Mouse (Mus musculus) hindbrain, postnatal 0 days (tissue): ENCODE data around the gene Psg19. TPM values are rescaled to one million over a fixed set of nuclear protein-coding genes. Genes with fewer than 3 reads are reported as not detected.

Source experiments
- ATAC-seq: fragments of 200-750 bp; cut with Nextera tagmentation; 2 replicates; pipeline ENCODE4 v1.8.0; 2017; ENCODE audit warnings: mild to moderate bottlenecking, moderate TSS enrichment, moderate library complexity
- DNase-seq: peaks from one replicate; pipeline ENCODE4 v3.0.0-alpha.2; 2015; ENCODE audit warnings: low spot score
- H3K27ac ChIP-seq: fragments of 300-500 bp; sonication (generic); 2 replicates; pipeline ENCODE4 v1.5.1; 2014; ENCODE audit warnings: mild to moderate bottlenecking
- H3K27me3 ChIP-seq: fragments of 300-500 bp; sonication (generic); 2 replicates; pipeline ENCODE4 v1.6.1; 2014; ENCODE audit warnings: low read length, mixed read lengths; ENCODE audit not compliant: insufficient read depth
- H3K36me3 ChIP-seq: fragments of 300-500 bp; sonication (generic); 2 replicates; pipeline ENCODE4 v1.6.1; 2014; ENCODE audit warnings: low read length, mixed read lengths; ENCODE audit not compliant: insufficient read depth
- H3K4me1 ChIP-seq: fragments of 300-500 bp; sonication (generic); 2 replicates; pipeline ENCODE4 v1.6.1; 2014; ENCODE audit warnings: antibody characterized with exemption, low read length, mixed read lengths; ENCODE audit not compliant: insufficient read depth
- H3K4me2 ChIP-seq: fragments of 300-500 bp; sonication (generic); 2 replicates; pipeline ENCODE4 v1.6.1; 2014; ENCODE audit warnings: low read depth, mild to moderate bottlenecking, low read length, moderate library complexity, mixed read lengths
- H3K4me3 ChIP-seq: fragments of 300-500 bp; sonication (generic); 2 replicates; pipeline ENCODE4 v1.5.1; 2014; ENCODE audit warnings: low read length
- H3K9ac ChIP-seq: fragments of 300-500 bp; sonication (generic); replicated peaks from 2 replicates; pipeline ENCODE4 v1.6.1; 2014; ENCODE audit warnings: mild to moderate bottlenecking, low read length, moderate library complexity, mixed read lengths
- H3K9me3 ChIP-seq: fragments of 300-500 bp; sonication (generic); 2 replicates; pipeline ENCODE4 v1.6.1; 2016; ENCODE audit warnings: low read length, mixed read lengths
- CTCF ChIP-seq: IDR thresholded peaks from 2 replicates; pipeline ENCODE4 v1.5.1; 2016; ENCODE audit warnings: antibody characterized with exemption, control low read depth, low read depth
- WGBS: fragments of 180-500 bp; shearing (Covaris S2); extraction: QIAGEN DNeasy Blood & Tissue Kit; methylation state at CpG from one replicate; pipeline ENCODE4 v1.1.7; 2014; 5-methylcytosine and 5-hydroxymethylcytosine counted together
- polyA plus RNA-seq: library from polyadenylated mRNA; unstranded; fragments of >200 nt; fragmentation: Nextera tagmentation; extraction: Ambion mirVana; gene quantifications from 2 replicates; pipeline ENCODE4 v1.2.1, GENCODE M21; 2015
- total RNA-seq: library from RNA; depleted of rRNA; stranded (reverse); fragments of >200 nt; gene quantifications from 2 replicates; pipeline ENCODE4 v1.2.3, GENCODE M21; 2014; rRNA removed

Gene Psg19
- total RNA-seq (not detected in 2 replicates), polyA plus RNA-seq (not detected in 2 replicates)

GRCm38 (mm10) chr7:18798420-18798819 lies at the start of gene Psg19:
TSS of gene Psg19 (minus strand) at chr7:18798520.
- Histone ChIP-seq H3K9me3 (no peaks in the 10 kb centered on the region), H3K27ac (no peak within 1 kb of the TSS), H3K4me3 (no peak within 1 kb of the TSS), H3K27me3 (no peaks in the 10 kb centered on the region), H3K4me2 (no peak within 1 kb of the TSS), H3K4me1 (no peaks in the 10 kb centered on the region), H3K9ac (no peak within 1 kb of the TSS), H3K36me3 (no peaks in the 10 kb centered on the region)
- WGBS = 91% methylated on average over 1 of the region's 1 CpGs
- no peak for TF ChIP-seq CTCF
- ATAC-seq (no peak), DNase-seq (no peak)

- no peak overlapping the region for H3K4me3 ChIP-seq
- ATAC-seq (no peak), DNase-seq (no peak)
- H3K9ac ChIP-seq = no peak overlapping the region
- no peak overlapping the region for H3K4me2 ChIP-seq
- 61% methylated on average over 5 of the region's 5 CpGs for WGBS
- H3K4me1 ChIP-seq = no peaks in the 10 kb centered on the region
- no peaks in the 10 kb centered on the region for H3K36me3 ChIP-seq
- H3K27me3 ChIP-seq = no peaks in the 10 kb centered on the region
- H3K27ac ChIP-seq = no peak overlapping the region
- no peak for TF ChIP-seq CTCF
- H3K9me3 ChIP-seq = no peaks in the 10 kb centered on the region
Observed at GRCm38 (mm10) chr7:18844811-18845210, 46.5 kb upstream of the Psg19 start.

- Histone ChIP-seq H3K27ac (peak overlapping the region; percentile 15; the same call in 1 of the 2 replicates), H3K9me3 (no peaks in the 10 kb centered on the region)
Observed at GRCm38 (mm10) chr7:18841174-18841567, 42.9 kb upstream of the Psg19 start.

GRCm38 (mm10) chr7:18840386-18841173 lies 42.3 kb upstream of the Psg19 start:
- Histone ChIP-seq H3K4me2 (peak overlapping the region; percentile 69), H3K27me3 (no peaks in the 10 kb centered on the region), H3K27ac (peak overlapping the region; percentile 77), H3K4me1 (no peaks in the 10 kb centered on the region), H3K36me3 (no peaks in the 10 kb centered on the region), H3K9me3 (no peaks in the 10 kb centered on the region), H3K9ac (peak overlapping the region; percentile 62), H3K4me3 (peak overlapping the region; percentile 39)
- WGBS = 5% methylated on average over 12 of the region's 17 CpGs
- DNase-seq (peak; percentile 65), ATAC-seq (peak; percentile 93)
- TF ChIP-seq CTCF = no peak

More at GRCm38 (mm10) chr7:18841174-18841567, 42.9 kb upstream of the Psg19 start:
- DNase-seq (no peak), ATAC-seq (0 out of 2 replicates have a peak, but pooled peaks have one; percentile 9)
- Histone ChIP-seq H3K27me3 (no peaks in the 10 kb centered on the region), H3K4me2 (peak overlapping the region; percentile 69), H3K36me3 (no peaks in the 10 kb centered on the region), H3K9ac (no peak overlapping the region; the same call in 1 of the 2 replicates), H3K4me3 (peak overlapping the region; percentile 24), H3K4me1 (no peaks in the 10 kb centered on the region)
- 68% methylated on average over 1 of the region's 1 CpGs for WGBS
- TF ChIP-seq CTCF = no peak

GRCm38 (mm10) chr7:18839865-18840264 lies 41.5 kb upstream of the Psg19 start, which contains the start of gene Mill2:
TSS of gene Mill2 (plus strand) at chr7:18839966.
- 22% methylated on average over 3 of the region's 3 CpGs for WGBS
- H3K4me1 ChIP-seq = no peaks in the 10 kb centered on the region
- TF ChIP-seq CTCF = no peak

GRCm38 (mm10) chr7:18832298-18832697 lies 34.0 kb upstream of the Psg19 start:
- no peak overlapping the region for H3K4me2 ChIP-seq
- TF ChIP-seq CTCF = no peak
- no peak for DNase-seq
- WGBS = 45% methylated on average over 13 of the region's 13 CpGs
- H3K27me3 ChIP-seq = no peaks in the 10 kb centered on the region
- H3K4me3 ChIP-seq = no peak overlapping the region
- no peaks in the 10 kb centered on the region for H3K36me3 ChIP-seq
- H3K27ac ChIP-seq = no peak overlapping the region
- ATAC-seq = no peak
- no peaks in the 10 kb centered on the region for H3K4me1 ChIP-seq
- no peaks in the 10 kb centered on the region for H3K9me3 ChIP-seq
- H3K9ac ChIP-seq = no peak overlapping the region

More at GRCm38 (mm10) chr7:18839865-18840264, 41.5 kb upstream of the Psg19 start, which contains the start of gene Mill2:
- Histone ChIP-seq H3K4me2 (peak within 1 kb of the TSS; percentile 69), H3K4me3 (peak within 1 kb of the TSS; percentile 39), H3K27ac (peak within 1 kb of the TSS; percentile 77), H3K9me3 (no peaks in the 10 kb centered on the region), H3K9ac (peak within 1 kb of the TSS; percentile 62), H3K27me3 (no peaks in the 10 kb centered on the region), H3K36me3 (no peaks in the 10 kb centered on the region)
- no peak for DNase-seq
- peak; percentile 32; the same call in 1 of the 2 replicates for ATAC-seq

GRCm38 (mm10) chr7:18829545-18829944 lies 31.2 kb upstream of the Psg19 start:
- H3K4me3 ChIP-seq = no peak overlapping the region
- no peaks in the 10 kb centered on the region for H3K4me1 ChIP-seq
- no peak overlapping the region for H3K4me2 ChIP-seq
- no peaks in the 10 kb centered on the region for H3K27me3 ChIP-seq
- ATAC-seq = no peak
- no peak for TF ChIP-seq CTCF
- H3K9me3 ChIP-seq = no peaks in the 10 kb centered on the region
- DNase-seq = no peak
- 75% methylated on average over 7 of the region's 7 CpGs for WGBS
- no peak overlapping the region for H3K9ac ChIP-seq
- no peak overlapping the region for H3K27ac ChIP-seq
- H3K36me3 ChIP-seq = no peaks in the 10 kb centered on the region
